Mouse (Mus musculus) erythroid progenitor cell, adult 5-6 weeks (primary cell): Measurements from ENCODE around the gene Pdk3. TPM values are rescaled to one million over a fixed set of nuclear protein-coding genes. Genes with fewer than 3 reads are reported as not detected.

ENCODE experiments used
- ATAC-seq: replicated peaks from 2 replicates; pipeline ENCODE4 v1.8.0; 2016; ENCODE audit warnings: moderate number of reproducible peaks, mild to moderate bottlenecking, moderate TSS enrichment, inconsistent platforms; ENCODE audit not compliant: poor library complexity, low FRiP score, severe bottlenecking
- total RNA-seq, 2 experiments: library from RNA; stranded (forward) in 1 of 2; stranded (reverse) in 1 of 2; fragments of 150-400 nt in 1 of 2; fragments of 186-747, 209-891 nt in 1 of 2; gene quantifications; 2 replicates each; pipeline versions ENCODE4 v1.2.3 to v1.2.4; 2015 to 2017; ENCODE audit warnings: low replicate concordance in 2 of 2

Gene Pdk3
- total RNA-seq, 2 experiments from 2014 or later: 18.8 to 69.2 TPM

DNA sequence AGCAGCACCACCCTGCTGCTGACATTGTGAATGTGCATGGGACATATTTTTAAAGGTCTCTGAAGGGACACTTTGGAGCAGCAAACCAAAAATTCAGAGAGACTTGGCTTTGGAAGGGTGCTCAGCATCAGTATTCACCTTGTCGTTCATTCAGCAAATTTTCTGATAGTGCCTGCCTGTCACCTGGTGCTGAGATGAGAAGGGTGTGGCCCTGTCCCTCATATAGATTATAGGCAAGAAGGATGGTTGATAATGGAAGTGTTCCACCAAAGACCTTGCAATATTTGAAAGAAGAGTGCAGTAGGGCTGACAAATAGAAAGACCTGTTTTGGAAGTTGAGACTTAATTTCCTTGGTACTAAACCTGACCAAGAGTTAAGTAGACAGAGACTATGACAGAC is 102.5 kb downstream of the Pdk3 start:
- peak; percentile 52; the same call in 1 of the 2 replicates for ATAC-seq

Other genes starting within 250 kb of the Pdk3 start
- gene Pola1, start 200.0 kb downstream of the Pdk3 start, total RNA-seq (2015; ENCODE audit: low replicate concordance): 69.9 and 78.4 TPM in 2 replicates
- gene Pola1, start 200.0 kb downstream of the Pdk3 start, total RNA-seq (2017; ENCODE audit: low replicate concordance): 152 and 170 TPM in 2 replicates
- gene Pcyt1b, start 177.3 kb downstream of the Pdk3 start, total RNA-seq (2015; ENCODE audit: low replicate concordance): 37.3 and 42.2 TPM in 2 replicates
- 128 and 157 TPM in 2 replicates for gene Pcyt1b, start 177.3 kb downstream of the Pdk3 start, total RNA-seq (2017; ENCODE audit: low replicate concordance)
- gene AU015836, start 136.5 kb upstream of the Pdk3 start, total RNA-seq (2015; ENCODE audit: low replicate concordance): not detected in 2 replicates
- not detected in 2 replicates for gene AU015836, start 136.5 kb upstream of the Pdk3 start, total RNA-seq (2017; ENCODE audit: low replicate concordance)